Mouse (Mus musculus) spleen, postnatal 10 days (tissue): ENCODE measurements at regions not wholly inside any gene's neighbourhood (a gene's known extent, or its start where the extent isn't known, plus 50 kb on each side); places are given as distances from the start of the nearest gene placed in this dataset.

ENCODE experiments used
- DNase-seq, 2 experiments: peaks; one replicate each; pipeline ENCODE4 v3.0.0; 2021 to 2022; ENCODE audit warnings: low spot score in 2 of 2

DNA sequence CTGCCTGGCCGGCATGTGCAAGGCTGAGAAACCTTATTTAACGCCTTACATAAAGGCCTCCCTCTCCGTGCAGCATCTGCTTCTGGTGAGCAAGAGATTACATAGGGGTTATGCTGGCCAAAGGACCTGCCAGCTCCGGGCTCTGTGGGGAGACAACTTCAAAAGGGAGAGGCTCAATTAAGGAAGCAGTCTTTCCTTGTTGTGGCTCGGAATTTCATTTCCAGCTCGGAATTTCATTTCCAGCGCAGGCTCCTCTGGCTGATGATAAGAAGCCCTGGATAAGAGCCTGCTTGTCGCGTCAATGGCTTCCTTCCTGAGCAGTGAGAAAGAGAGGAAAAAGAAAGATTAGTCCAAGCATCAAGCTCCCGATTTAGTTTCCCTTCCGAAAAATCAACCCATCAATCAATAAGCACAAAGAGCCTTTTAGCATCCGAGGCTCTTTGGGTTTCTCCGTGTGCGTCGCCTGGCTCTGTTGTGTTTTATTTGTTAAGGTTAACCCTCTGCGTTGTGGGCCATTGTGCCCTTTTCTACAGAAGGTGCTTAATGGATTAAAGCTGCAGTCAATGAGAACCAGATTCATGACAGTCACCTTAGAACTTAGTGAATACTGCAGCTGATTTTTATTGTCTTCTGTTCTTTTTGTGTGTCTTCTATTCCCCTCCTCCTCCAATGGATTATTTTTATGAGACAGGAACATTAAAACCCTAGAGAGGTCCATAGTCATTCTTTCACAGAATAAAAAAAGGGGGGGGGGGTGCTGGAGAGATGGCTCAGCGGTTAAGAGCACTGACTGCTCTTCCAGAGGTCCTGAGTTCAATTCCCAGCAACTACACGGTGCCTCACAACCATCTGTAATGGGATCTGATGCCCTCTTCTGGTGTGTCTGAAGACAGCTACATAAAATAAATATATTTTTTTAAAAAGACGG, 218.3 kb downstream of the Myo1b start:
- DNase-seq: no peak

DNA sequence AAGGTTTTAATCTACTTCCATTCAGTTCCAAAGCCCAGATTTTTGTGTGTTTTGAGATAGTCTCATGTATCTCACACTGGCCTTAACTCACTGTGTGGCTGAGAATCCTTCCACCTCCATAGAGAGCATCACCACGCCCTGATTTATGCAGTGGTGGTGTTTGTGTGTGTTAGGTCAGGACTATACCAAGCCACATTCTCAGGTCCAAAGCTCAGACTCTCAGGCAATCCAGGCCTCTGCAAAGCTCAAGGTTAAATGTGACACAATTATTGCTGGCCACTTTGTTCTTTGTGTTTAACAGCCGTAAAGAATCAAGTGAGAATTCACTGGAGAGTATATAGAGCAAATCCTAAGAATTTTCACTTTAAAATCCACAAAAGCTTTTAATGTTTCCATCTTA, 218.2 kb upstream of the Nabp1 start:
- DNase-seq: no peak

DNA sequence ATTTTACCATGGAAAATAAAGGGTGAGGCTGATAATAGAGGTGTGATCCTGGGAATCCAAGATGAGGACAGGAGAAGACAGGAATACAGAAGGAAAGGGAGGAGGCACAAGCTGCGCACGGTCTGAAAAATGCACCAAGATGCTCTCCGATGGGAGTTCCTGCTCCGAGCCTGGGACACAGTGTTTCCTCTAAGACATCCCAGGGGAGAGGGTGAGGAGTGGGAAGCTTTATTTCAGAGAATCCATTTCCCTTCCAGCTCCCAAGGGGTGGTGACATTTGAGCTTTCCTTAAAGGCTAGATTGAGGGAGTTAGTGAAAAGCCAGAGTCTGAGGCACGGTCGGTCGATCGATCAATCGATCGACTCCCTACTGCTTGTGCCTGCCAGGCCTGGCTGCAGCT, 212.7 kb upstream of the Nabp1 start:
- no peak for DNase-seq

DNA sequence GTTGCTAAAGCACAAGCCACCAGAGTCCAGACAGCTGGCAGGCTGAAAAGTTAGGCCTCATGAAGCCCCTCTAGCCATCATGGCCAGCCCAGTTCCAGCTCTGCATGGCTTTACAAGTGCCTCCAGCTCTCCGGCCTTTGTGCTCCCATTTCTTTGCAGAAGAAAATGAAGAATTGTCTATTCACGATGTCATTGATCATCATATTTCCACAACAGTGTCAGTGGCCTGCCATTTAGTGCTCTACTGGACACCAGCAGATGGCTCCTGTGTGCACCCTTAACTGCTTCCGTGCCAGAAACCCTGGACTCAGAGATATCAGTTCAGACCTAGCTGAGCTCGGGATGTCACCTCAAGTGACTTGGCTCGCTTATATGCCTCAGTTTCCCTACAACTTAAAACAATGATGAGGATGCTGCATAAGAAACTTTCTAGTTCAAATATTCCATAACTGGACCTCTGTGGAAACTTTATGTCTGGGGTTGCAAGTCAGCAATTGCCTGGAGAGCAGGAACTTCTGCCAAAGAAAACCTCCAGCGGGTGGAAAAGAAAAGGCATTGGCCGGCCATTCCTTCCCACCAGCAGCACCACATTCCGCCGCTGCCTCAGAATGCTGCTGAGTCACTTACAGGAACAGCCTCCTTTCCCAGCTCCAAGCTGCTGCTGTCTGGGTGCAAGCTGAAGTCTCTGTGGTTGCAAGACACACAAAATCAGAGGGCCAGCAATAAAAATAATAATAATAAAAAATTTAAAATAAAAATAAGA, 211.4 kb upstream of the Nabp1 start:
- DNase-seq: no peak

DNA sequence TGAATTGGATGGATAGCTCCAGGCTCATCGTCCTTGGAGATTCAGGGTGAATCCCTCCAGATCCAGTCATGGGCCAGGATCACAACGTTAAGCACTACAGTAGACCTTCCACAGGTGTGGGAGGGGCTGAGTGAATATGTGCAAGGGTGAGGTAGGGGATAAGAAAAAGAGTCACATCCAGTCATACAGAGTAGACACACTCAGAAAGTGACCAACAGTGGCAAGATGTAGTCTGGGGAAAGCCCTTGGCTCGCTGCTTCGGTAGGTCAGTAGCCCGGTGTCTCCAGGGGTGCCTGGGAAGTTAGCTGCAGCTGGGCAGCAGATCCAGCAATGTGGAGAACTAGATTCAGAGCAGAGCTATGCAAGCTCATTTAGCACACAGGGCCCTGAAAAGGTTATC, 210.7 kb upstream of the Nabp1 start:
- DNase-seq: no peak

DNA sequence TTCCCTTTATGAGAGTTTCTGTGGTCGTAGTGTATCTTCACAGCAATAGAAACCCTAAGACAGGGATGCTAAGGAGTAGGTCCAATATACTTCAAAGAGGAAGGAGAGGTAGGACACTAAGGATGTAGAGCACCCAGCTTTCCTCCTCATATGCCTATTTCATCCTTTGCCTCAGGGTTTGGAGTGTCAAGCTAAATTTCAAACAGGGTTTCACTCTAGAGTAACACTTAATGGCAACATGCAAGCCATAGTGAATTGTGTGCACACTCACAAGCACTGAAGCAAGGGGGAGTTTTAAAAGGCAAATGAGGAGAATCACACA, 210.0 kb upstream of the Nabp1 start:
- no peak for DNase-seq

DNA sequence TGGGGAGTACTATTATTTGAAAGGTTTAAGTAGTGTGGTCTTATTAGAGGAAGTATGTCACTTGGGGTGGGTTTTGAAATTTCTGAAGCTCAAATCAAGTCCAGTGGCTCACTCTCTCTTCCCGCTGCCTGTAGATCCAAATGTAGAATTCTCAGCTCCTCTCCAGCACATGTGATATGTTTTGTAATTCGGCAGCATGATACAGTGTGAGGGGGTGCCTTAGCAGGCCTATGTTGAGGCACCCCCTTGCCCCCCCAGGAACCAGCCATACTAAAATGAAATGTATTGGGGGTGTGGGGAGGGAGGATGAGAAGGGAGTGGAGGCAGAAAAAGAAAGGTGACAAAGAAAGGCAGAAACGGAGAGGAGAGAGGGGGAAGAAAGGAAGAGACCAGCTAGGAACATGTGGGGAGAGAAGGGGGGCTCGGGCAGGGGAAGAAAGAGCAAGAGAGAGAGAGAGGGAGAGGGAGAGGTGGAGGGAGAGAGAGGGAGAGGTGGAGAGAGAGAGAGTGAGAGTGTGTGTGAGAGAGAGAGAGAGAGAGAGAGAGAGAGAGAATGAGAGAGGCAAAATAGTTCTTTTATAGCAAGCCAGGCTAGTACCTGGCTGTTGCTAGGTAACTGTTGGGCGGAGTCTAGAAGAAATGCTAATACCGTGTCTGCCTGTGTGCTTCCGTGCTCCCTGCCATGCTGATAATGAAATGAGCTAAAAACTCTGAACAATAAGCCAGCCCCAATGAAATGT, 209.4 kb upstream of the Nabp1 start:
- no peak for DNase-seq

DNA sequence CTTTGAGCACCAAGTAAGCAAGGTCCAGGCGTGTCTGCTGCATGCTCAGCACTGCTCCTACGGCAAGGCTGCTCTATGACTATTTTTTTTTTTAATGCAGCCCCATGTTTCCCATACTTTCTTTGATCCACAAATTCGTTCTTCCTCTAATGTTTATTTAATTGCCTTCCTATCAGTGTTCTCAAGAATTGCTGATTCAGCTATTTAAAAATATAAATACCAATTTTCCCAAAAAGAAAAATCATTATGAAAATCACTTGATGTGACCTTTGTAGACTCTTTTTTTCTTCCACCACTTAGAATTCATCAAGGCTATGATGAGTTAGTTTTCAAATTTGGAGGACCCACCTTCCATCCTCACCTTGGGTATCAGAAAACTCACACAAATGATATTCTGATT, 208.5 kb upstream of the Nabp1 start:
- DNase-seq: no peak

DNA sequence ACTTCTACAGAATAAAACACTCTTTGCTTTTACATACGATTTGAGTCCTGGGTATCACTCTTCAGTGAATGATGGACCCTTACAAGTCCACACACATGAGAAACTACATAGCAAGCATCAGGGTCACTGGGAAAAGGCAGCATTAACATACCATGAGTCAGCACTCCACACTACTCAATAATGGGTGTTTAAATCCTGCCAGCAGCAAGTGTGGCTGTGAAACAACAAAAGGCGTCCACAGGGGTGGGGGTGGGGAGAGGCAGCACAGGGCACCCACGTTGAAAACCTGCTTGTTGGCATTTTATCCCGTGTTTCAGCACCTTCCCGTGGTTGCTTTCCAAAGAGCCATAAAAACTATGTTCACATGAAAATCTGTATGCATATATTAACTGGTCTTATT, 204.0 kb upstream of the Nabp1 start:
- no peak for DNase-seq

DNA sequence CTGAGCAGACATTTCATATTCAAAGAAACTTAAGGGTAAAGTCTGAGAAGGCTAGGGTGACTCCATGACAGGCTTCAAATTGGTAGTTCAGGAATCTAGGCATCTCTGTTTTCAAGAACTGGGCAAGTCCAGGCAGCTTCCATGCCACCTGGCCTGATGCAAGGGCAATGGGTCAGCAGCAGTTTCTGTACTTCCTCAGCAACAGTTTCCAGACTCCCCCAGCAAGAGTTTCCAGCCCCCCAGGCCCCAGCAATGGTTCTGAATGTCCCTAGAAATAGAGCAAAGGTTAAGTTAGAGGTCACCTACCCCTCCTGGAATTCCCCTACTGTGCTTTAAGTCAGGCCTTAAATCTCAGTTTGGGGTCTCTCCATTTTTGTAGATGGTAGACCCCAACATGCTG, 203.6 kb upstream of the Nabp1 start:
- DNase-seq: no peak

DNA sequence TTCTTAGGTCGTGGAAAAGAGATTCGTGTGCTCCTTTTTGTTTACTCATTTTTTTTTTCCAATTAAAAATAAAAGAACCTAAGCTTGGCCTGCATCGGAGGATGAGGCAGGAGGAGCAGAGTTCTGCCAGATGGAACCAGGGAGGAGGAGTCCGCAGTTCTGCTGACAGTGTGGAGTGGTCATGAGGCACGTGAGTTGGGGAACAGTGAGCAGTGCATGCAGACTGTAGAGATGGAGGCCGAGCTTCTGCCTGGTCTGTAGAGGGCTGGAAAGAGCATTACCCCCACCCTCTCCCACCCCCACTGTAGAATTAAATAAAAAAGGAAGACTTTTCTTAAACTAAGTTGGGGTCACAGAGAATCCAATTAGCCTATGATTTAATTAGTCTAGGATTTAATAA, 202.5 kb upstream of the Nabp1 start:
- no peak for DNase-seq

DNA sequence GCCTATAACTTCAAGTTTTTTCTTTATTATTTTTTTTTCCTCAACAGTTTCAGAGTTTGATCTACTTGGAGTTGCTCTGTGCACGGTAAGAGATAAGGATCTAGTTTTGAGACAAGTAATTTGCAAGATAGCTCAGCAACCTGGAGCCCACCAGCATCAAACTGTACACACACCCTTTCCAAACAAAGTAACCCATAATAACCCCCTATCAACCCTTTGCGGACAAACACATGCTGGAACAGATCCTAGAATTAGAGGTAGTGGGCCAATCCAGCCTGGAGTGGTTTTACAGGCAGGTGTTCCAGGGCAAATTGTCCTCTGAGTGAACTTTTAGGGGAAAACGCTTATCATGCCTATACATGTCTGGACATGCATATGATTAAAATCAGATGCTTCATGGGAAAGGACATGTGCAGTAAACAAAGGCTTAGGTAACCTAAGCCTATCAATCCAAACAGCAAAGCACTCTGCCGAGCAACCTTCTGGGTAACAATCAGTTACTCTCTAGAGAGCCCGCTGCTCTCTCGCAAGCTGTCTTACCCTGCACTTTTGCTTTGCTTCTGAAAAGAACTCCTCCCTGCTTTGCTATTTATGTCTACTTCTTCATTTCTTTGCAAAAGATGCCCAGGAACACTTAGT, 200.2 kb upstream of the Nabp1 start:
- no peak for DNase-seq

DNA sequence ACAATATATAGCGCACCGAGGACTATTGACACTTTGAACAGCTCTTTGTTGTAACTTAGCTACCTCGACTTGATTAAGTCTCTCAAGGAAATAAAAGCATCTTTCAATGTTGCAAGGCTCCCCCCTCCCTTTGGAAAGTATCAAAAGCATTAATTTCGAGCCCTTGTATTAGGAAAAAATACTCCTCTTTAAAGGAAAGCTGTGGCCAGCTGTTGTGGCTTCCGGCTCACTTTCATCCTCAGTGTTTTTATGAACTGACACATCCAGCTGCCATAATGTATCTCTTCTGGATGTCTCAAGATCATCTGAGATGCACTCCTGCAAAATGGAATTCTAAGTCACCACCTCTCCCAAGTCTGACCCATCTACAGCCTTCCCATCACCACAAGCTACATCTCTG, 199.6 kb upstream of the Nabp1 start:
- DNase-seq: no peak

DNA sequence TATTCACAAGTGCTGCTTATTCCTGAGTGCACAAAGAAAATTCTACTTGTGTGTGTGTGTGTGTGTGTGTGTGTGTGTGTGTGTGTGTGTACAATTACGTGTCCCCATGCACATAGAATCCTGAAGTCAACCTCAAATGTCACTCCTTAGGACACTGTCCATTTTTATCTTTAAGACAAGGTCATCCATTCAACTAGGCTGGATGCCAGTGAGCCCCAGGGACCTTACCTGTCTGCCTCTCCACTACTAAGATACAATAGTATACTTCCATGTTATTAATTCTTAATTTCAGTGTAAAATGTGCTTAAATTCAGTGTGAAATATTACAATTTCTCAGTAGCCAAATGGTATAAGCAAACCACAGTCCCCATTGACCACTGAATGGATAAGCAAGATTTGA, 193.5 kb upstream of the Nabp1 start:
- DNase-seq: no peak

DNA sequence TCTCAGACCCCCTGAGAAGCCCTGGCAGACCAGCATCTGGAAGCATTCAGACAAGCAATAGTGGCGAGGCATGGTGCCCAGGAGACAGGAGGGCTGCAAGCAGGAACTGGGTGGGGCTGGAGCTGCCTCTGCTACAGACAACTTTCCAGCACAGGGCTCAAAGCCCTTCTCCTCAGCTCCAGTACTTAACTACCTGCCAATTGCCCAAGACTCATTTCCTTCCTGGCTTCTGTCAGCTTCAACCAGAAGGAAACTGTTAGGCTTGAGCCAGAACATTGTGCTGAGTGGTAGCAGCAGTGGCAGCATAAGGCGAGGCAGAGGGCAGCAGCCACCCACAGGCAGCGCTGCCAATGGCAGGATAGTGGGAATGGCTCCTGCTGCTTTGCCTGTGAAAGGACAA, 193.1 kb upstream of the Nabp1 start:
- DNase-seq: no peak

DNA sequence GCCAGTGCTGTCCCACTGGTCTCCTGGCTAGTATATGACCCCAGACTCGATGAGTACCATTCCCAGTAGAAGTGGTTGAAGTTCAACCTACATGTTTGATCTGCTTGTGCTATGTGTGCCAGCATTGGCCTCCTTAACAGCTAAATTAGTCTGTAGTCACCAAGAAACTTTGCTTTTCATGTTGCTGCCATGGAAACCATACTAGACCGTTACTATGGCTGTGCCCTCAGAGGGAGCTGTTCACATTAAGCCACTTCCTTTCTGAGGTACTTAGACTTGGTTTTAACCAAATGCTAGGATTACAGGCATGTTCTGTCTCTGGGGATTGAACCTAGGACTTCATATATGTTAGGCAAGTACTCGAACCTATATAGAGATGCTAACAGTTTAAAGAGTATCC, 191.8 kb upstream of the Nabp1 start:
- no peak for DNase-seq

DNA sequence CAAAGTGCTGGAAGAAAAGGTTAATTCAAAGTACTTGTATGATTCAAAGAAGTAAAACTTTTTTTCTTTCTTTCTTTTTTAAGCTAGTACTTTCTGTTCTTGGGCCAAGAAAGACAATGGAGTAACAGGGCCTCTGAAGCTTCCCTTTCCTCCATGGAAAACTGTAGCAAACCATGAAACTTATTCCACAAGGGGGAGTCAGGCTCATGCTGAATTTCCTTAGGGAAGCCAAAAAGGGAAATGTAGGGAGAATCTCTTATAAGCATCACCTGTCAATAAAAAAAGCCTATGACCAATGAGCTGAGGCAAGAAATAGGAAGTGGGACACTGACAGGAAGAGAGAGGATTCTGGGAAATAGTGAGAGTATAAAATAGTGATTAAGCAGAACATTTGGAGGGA, 190.7 kb upstream of the Nabp1 start:
- no peak for DNase-seq

DNA sequence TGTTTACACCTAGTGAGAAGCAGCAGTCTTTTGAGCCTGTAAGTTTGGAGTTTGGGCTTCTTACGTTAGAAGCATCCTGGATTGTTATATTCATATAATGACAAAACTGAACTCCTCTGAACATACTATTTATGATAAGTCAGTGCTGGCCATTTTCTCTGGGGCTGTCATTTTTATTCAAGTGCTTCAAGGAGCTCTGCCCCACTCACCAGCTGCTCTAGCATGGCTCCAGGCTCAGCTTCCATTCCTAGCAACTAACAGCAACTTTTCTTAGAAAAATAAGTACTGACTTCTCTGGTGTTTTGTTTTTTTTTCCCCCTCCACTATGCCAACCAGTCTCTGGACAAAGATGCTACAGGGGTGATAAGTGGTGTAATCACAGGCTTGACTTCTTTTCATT, 182.3 kb upstream of the Nabp1 start:
- DNase-seq: no peak

DNA sequence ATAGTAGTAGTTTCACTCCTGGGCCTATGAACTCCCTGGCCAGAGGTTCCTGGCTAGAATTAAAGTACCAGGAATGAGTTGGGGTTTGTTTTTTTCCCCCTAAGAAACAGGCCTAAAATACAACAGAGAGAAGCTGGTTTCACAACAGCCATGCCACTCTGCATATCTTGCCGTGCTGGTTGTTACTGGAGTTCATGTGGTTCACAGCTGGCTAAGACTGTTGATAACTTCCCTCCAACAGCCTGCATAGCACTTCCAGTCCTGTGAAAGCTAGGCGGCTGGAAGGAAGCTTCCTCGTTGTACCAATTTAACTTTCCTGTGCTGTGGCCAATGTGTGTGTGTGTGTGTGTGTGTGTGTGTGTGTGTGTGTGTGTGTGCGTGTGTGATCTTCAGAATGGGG, 179.0 kb upstream of the Nabp1 start:
- no peak for DNase-seq

DNA sequence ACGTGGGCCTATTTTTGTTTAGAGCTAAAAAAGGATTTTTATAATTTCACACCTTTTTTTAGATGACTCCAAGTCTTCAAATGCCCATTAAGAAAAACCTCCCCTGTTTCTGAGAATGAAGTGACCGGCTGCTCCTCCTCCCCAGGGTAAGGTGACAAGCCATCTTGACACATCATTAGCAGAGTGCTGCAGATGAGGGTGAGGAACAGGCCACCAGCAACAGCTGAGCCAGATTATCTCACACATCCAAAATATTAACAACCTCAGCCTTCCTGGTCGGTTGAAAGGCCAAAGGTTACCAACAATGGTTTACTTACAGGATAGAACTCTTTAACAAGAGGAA, 172.4 kb upstream of the Nabp1 start:
- no peak for DNase-seq

DNA sequence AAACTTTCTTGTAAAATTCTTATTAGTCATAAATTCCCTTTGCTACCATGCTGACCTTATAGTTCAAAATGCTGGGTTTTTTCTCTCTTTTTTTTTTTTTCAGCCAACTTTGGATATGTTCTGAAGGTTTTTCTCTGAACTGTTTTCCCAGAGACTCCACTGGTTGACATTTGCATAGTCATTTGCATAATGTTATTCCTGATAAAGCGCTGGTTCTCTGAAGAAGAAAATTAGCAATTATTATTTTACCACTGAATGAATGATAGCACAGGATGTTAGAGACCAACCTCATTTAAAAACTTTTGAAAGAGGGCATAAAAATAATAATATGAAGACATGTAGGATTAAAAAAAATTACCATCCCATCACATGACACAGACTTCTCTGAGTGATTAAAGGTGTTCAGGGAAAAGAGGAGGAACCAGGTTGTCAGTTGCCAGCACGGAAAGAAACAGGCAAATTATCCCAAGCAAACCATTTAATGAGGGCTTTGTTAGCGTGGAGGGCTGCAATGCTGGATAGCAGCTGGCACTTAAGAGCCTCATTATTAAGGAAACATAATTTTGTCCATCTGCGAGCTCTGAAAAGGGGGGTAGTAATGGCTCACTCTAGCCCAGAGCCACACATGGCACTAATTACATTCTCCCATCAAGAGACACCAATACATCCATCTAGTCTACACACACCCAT, 171.9 kb upstream of the Nabp1 start:
- DNase-seq: no peak

DNA sequence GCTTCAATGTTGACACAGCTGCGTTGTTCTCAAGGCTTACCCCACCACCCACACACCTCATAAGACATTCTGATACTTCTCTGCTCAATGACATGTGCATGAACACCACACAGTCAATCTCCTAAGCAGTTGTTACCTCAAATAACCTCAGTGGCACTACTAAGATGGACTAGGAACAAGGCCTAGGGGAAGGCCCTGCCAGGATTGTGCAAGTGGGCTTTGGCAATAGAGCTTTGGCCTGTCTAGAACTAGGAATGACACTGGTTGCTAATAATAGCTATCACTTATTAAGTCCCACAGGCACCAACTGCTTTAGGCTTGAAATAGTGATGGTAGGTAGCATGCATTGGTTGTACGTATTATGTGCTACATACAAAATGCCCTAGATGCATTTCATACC, 169.7 kb upstream of the Nabp1 start:
- no peak for DNase-seq
